Comparison of ENCODE assay signal across 8 mouse cellular contexts in genomic region chr9:58155366-58155765, GRCm38 (mm10). TPM values are rescaled to one million over a fixed set of nuclear protein-coding genes. Genes with fewer than 3 reads are reported as not detected.
DNase-seq lines count a peak whose midpoint lies in the region; ATAC-seq lines count a peak whose summit lies in the region.

No protein-coding gene starts in this region.

- peaks cover 40% of the 10 kb centered on the region for H3K4me1 ChIP-seq in kidney, embryonic 14.5 days (ENCODE audit: control insufficient read depth, insufficient read depth, low read length)

- no peak overlapping the region for H3K4me3 ChIP-seq in kidney, embryonic 14.5 days (ENCODE audit: low read length)

- 39% methylated on average over 3 of the region's 3 CpGs for WGBS in kidney, embryonic 14.5 days

- no peaks in the 10 kb centered on the region for H3K27me3 ChIP-seq in kidney, embryonic 14.5 days (ENCODE audit: control insufficient read depth, insufficient read depth, low read length)

- no peak overlapping the region for H3K4me2 ChIP-seq in kidney, embryonic 14.5 days (replicated peaks; ENCODE audit: low read depth, low read length)

- peak overlapping the region; percentile 56; the same call in 1 of the 2 replicates for H3K27ac ChIP-seq in kidney, embryonic 14.5 days (ENCODE audit: low read depth, low read length)

- ATAC-seq in kidney, embryonic 14.5 days (ENCODE audit: low FRiP score, low TSS enrichment) = peak; percentile 32; the same call in 1 of the 2 replicates

- DNase-seq in embryo, embryonic 11 days = peak; percentile 49
- no peak for DNase-seq in embryo, embryonic 9.5 days (ENCODE audit: extremely low spot score)
- peak; percentile 43 for DNase-seq in urinary bladder, postnatal 14 days (ENCODE audit: low spot score)
- DNase-seq in urinary bladder, postnatal 25 days (ENCODE audit: low spot score) = no peak
- peak; percentile 49 for DNase-seq in retina, embryonic 14.5 days (ENCODE audit: low spot score)
- DNase-seq in c-Kit-positive CD71-positive TER-119-positive erythroid progenitor cells, embryonic 14.5 days (ENCODE audit: low spot score) = no peak
- DNase-seq in thymus, postnatal 36 days = no peak

- H3K9ac ChIP-seq in kidney, embryonic 14.5 days (ENCODE audit: low read depth, low read length) = no peak overlapping the region

- H3K9me3 ChIP-seq in kidney, embryonic 14.5 days (ENCODE audit: control insufficient read depth, low read length) = no peaks in the 10 kb centered on the region

- peaks cover 33% of the 10 kb centered on the region for H3K36me3 ChIP-seq in kidney, embryonic 14.5 days (ENCODE audit: control insufficient read depth, insufficient read depth, low read length)

RNA-seq across cellular contexts. Expression of gene Ccdc33, which starts 36.7 kb away (rescaled TPM):
- 0.09 and 0.57 TPM in 2 replicates for polyA plus RNA-seq in kidney, embryonic 14.5 days (2014; fragmentation: Nextera tagmentation; extraction: Ambion mirVana)

RNA-seq across cellular contexts. Expression of gene Islr, which starts 48.7 kb away (rescaled TPM):
- polyA plus RNA-seq in kidney, embryonic 14.5 days (2014; fragmentation: Nextera tagmentation; extraction: Ambion mirVana) = 47.4 and 48.6 TPM in 2 replicates

RNA-seq across cellular contexts. Expression of gene Islr2, which starts 48.8 kb away (rescaled TPM):
- 0.12 and 0.23 TPM in 2 replicates for polyA plus RNA-seq in kidney, embryonic 14.5 days (2014; fragmentation: Nextera tagmentation; extraction: Ambion mirVana)

Comparison
In these comparisons a context has a peak if more than half of its experiments do, and no peak if none do; other contexts are left out.
1. DNase-seq: peak in embryo, embryonic 11 days (single experiment), urinary bladder, postnatal 14 days (single experiment) and retina, embryonic 14.5 days (single experiment); none in embryo, embryonic 9.5 days (single experiment), urinary bladder, postnatal 25 days (single experiment), c-Kit-positive CD71-positive TER-119-positive erythroid progenitor cells, embryonic 14.5 days (single experiment) and thymus, postnatal 36 days (0 of 2).